Mouse (Mus musculus) gonadal fat pad, adult 2 months (tissue): Measurements from ENCODE around the gene Nenf. TPM values are rescaled to one million over a fixed set of nuclear protein-coding genes. Genes with fewer than 3 reads are reported as not detected.

ENCODE experiments used
- DNase-seq: peaks from one replicate; pipeline ENCODE4 v3.0.0-alpha.2; 2012; ENCODE audit warnings: low read depth
- polyA plus RNA-seq: library from polyadenylated mRNA; depleted of rRNA; stranded (reverse); fragments of >200 nt; gene quantifications from 2 replicates; pipeline ENCODE4 v1.2.3, GENCODE M21; 2012

Gene Nenf
- polyA plus RNA-seq, 1 experiment, result 145 TPM

GRCm38 (mm10) chr1:191318686-191319085, 692 bp upstream of the Nenf start:
- no peak for DNase-seq

- no peak for DNase-seq
Measured at GRCm38 (mm10) chr1:191316818-191317217, 1.2 kb downstream of the Nenf start.

- no peak for DNase-seq
Measured at GRCm38 (mm10) chr1:191313926-191314325, 4.1 kb downstream of the Nenf start.

DNA sequence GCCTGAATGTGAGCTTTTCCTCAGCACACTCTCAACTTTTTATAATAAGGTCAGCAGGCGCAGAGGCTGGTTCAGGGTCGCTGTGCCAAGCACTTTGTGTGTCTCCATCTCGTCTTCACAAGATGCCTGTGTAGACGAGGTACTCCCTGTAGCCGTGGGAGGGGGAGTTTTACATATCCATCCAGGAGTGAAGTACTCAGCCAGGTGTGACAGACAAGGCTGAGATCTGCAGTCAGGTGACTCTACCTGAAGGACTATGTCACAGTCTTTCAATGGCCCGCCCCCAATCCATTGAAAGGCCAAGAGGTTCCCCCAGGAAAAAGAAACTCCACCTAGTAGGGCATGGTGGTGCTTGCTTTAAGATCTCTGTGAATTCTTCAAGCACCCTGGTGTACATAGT, 4.8 kb downstream of the Nenf start:
- DNase-seq, result no peak

DNA sequence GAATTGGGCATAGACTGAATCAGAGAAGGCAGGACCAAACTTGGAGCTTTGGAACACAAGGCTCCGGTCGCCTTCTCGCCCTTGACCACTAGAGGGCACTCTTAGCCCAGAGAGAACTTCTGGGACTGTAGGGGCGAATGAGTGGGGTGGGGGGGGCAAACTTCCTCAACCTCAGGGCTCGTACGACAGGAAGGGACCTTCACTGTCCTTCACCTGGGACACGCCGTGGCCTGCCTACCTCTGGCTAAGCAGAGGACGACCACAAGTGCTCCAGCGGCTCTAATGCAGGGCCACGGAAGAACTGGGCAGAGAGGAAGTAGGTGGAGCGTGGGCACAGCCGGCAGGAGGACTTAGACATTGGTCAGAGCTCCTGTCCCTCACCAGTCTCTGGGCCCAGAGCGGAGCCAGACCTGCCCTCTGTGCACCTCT, 5.5 kb downstream of the Nenf start:
- no peak for DNase-seq

DNA sequence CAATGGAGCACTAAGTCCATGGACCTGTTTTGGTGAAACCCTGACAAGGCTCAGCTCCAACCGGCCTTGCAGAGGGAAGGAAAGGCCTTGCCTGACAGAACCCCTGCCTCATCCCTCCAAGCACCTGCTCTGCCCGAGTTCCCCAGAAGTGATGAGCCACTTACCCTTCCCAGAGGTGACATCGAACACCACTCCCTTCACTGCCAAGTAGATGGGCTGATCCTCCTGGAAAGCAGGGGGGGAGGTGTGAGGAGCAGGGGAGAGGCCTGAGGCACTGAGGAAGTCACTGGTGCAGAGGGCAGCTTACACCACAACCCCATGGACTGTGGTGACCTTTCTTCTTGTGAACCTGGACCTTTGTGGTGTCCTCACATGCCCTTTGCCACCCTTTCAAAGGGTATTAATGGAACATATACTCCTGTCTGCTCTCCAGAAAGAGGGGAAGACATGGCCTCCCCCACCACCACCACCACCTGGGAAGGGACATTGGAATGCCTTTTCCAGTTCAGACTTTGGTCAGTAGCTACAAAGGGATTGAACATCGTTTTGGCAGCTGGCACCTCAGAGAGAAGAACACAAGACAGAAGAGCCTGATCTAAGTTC, 6.6 kb downstream of the Nenf start:
- DNase-seq, result no peak

- DNase-seq, result no peak
Measured at GRCm38 (mm10) chr1:191307766-191308455, 10.1 kb downstream of the Nenf start.

GRCm38 (mm10) chr1:191306316-191306715, 11.7 kb downstream of the Nenf start:
- DNase-seq, result no peak

DNA sequence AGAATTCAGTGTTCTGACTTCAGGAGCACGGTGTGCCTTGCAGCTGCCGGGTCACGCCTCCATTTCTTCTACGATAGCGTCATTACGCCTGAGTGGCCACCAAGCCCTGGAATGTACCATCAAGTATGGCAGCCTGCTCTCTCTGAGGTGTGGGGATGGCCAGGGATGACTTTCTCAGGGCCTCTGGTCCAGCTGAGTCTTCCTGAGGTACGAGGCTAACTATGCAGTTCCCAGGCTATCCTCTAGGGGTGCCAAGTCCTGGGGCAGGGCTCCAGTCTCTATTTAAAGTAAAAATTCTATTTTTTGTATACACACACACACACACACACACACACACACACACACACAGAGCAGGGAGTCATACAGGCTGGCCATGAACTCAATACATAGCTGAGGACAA, 12.4 kb downstream of the Nenf start:
- DNase-seq, result no peak

- no peak for DNase-seq
Measured at GRCm38 (mm10) chr1:191304216-191304615, 13.8 kb downstream of the Nenf start.

DNA sequence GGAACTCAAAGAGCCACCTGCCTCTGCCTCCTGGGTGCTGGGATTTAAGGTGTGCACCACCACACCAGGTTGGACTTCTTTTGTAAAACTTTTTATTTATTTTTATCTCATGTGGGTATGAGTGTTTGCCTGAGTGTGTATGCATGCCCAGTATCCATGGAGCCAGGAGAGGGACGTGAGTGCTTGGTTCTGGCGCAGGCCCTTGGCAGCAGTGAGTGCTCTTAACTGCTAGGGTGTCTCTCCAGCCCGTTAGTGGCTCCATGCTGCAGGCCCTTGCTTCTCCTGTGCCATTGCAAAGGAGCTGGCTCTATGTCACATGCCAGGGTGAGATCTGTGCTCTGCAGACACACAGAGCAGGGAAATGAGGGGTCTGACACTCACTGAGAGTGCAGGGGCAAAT, 14.3 kb downstream of the Nenf start:
- no peak for DNase-seq

- no peak for DNase-seq
Measured at GRCm38 (mm10) chr1:191301903-191302302, 16.1 kb downstream of the Nenf start.

DNA sequence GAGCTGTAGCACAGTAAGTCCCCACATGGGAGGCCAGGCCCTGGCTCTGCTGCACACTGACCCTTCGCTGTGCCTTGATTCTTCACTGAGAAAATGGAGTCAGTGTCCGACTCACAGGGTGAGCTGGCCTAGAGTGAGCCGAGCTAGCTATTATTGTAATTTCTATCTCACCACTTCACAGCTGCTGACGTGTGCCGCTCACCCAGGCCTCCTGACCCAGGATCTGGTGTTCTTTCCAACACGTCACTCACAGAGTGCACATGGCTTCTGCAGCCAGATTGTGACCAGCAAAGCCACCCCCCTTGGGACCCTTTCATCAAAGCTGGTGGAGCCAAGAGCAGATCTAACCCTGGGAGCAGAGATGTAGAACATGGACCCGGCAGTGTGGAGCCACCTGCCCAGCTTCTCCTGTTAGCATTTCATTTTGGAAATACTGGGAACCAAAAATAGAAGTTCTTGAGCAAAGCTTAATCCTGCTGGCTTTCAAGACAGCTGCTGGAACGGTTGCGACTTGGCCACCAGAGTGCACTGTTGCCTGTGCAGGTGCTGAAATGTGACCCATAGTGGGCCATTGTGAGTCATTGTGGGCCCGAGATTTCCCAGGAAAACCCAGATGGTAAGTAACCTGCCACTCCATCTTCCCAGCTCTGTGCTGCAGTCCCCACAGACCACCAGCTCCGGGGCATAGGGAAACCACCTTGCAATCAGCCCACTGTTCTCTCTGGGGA, 18.6 kb downstream of the Nenf start:
- DNase-seq, result no peak

DNA sequence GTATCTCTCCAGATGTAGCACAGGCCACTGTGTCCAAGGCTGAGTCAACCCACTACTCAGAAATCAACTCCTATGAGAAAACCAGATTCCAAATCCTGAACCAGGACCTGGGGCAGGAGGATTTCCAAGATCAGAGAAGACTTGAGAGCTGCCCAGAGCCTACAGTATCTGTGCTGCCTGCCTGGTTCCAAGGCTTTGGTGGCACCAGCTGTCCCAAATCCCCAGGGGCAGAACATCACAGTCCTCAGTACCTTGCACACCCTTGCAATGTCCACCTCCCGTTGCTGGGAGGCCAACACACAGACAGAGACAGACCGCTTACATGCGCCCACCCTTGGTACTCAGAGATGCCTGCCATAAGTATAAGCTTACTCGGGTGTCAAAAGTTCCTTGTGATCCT, 19.7 kb downstream of the Nenf start:
- no peak for DNase-seq

DNA sequence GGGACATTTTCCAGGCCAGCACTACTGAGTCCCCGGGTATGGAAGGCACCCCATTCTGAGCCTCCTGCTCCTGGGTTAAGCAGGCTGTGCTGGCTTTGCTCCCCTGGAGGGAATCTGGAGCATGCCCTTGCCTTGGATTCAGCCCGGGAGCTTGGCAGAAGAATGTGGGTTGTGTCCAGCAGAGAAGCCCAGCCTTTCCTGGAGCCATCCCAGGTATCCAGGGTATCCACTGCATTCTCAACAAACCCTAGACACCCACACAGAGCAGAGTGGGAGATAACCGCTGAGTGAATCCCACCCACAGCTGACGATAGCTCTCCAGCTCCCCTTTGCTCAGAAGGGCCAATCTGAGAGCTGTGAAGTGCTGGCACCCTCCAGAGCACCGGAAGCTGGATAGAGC, 21.5 kb downstream of the Nenf start:
- no peak for DNase-seq

DNA sequence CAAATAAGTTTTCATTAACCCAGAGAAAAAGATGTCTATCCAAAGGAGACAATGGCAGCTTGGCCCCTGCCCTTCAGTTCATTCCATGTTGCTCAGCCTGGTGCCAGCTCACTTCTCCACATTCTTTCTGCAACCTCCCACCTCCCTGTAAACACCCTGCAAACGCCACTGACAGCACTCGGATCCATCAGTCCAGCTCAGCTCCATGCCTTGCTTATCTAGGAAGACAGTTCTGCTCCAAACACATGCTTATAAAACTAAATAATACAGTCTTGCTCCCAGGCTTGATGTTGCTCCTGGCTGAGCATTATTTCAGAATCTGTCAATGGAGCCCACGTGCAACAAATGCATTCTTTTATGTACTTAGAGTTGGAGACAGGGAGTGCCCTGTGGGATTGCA, 22.2 kb downstream of the Nenf start:
- no peak for DNase-seq

- no peak for DNase-seq
Measured at GRCm38 (mm10) chr1:191293996-191294795, 23.8 kb downstream of the Nenf start.

DNA sequence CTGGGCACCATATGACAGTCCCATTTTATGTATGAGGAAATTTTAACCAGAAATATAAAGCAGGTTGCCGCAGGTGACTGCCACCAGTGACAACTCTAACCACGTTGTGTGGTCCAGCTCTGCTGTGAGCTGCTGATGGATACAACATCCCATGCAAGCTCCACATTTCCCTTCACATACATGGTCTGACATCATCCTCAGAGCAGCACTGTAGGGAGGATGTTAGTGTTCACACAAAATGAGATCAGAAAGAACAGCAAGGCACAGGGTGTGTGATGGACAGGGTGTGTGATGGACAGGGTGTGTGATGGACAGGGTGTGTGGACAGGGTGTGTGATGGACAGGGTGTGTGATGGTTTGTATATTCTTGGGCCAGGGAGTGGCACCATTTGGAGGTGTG, 24.9 kb downstream of the Nenf start:
- no peak for DNase-seq

- no peak for DNase-seq
Measured at GRCm38 (mm10) chr1:191292348-191292747, 25.6 kb downstream of the Nenf start.

- no peak for DNase-seq
Measured at GRCm38 (mm10) chr1:191288762-191289161, 29.2 kb downstream of the Nenf start.

GRCm38 (mm10) chr1:191284502-191284901, 33.5 kb downstream of the Nenf start:
- DNase-seq, result no peak
